Mouse (Mus musculus) spleen, postnatal 4 days (tissue): ENCODE results near the gene Nmur1.

ENCODE experiments used
- DNase-seq, 2 experiments: peaks; one replicate each; pipeline ENCODE4 v3.0.0; 2022; ENCODE audit warnings: low spot score in 2 of 2

The Nmur1 gene

GRCm38 (mm10) chr1:86409476-86409875 lies 16.6 kb downstream of the Nmur1 start:
- no peak for DNase-seq

GRCm38 (mm10) chr1:86408515-86408914 lies 17.5 kb downstream of the Nmur1 start:
- no peak for DNase-seq

- peak in 1 of 2 experiments; percentile 23 for DNase-seq
These were observed 19.1 kb downstream of the Nmur1 start for GRCm38 (mm10) chr1:86406914-86407313.

- no peak for DNase-seq
These were observed 19.7 kb downstream of the Nmur1 start for GRCm38 (mm10) chr1:86406313-86406712.

- peak; percentile 34 to 80 for DNase-seq
These were observed 21.2 kb downstream of the Nmur1 start for GRCm38 (mm10) chr1:86404834-86405233.

GRCm38 (mm10) chr1:86400096-86400754 lies 25.8 kb downstream of the Nmur1 start:
- DNase-seq, result no peak

- DNase-seq, result no peak
These were observed 26.7 kb downstream of the Nmur1 start for GRCm38 (mm10) chr1:86399322-86399721.

- DNase-seq, result no peak
These were observed 27.8 kb downstream of the Nmur1 start for GRCm38 (mm10) chr1:86398222-86398621.

GRCm38 (mm10) chr1:86397621-86398020 lies 28.4 kb downstream of the Nmur1 start:
- no peak for DNase-seq

GRCm38 (mm10) chr1:86395897-86396296 lies 30.1 kb downstream of the Nmur1 start:
- no peak for DNase-seq

- no peak for DNase-seq
These were observed 31.8 kb downstream of the Nmur1 start for GRCm38 (mm10) chr1:86394246-86394645.

GRCm38 (mm10) chr1:86393219-86393618 lies 32.8 kb downstream of the Nmur1 start:
- DNase-seq, result no peak

- DNase-seq, result no peak
These were observed 34.6 kb downstream of the Nmur1 start for GRCm38 (mm10) chr1:86391425-86391824.

- DNase-seq, result peak; percentile 71 to 91
These were observed 36.8 kb downstream of the Nmur1 start for GRCm38 (mm10) chr1:86389230-86389629.

- peak; percentile 59 to 86 for DNase-seq
These were observed 45.0 kb downstream of the Nmur1 start for GRCm38 (mm10) chr1:86381027-86381426.

- DNase-seq, result peak in 1 of 2 experiments; percentile 60
These were observed 46.9 kb downstream of the Nmur1 start for GRCm38 (mm10) chr1:86379161-86379569.

- no peak for DNase-seq
These were observed 47.4 kb downstream of the Nmur1 start for GRCm38 (mm10) chr1:86378662-86379061.

GRCm38 (mm10) chr1:86376354-86376753 lies 49.7 kb downstream of the Nmur1 start:
- DNase-seq, result no peak

- peak; percentile 58 to 80 for DNase-seq
These were observed 54.0 kb downstream of the Nmur1 start for GRCm38 (mm10) chr1:86371997-86372396.

- no peak for DNase-seq
These were observed 57.9 kb downstream of the Nmur1 start for GRCm38 (mm10) chr1:86368086-86368485.

- DNase-seq, result no peak
These were observed 62.4 kb downstream of the Nmur1 start for GRCm38 (mm10) chr1:86363671-86364070.

GRCm38 (mm10) chr1:86361852-86362615 lies 64.0 kb downstream of the Nmur1 start:
- DNase-seq, result no peak

- DNase-seq, result no peak
These were observed 65.6 kb downstream of the Nmur1 start for GRCm38 (mm10) chr1:86360441-86360840.
